Mouse (Mus musculus) embryo, embryonic 11 days (tissue): ENCODE results near the gene Asphd2.
"Not testable (repeated sequence)": the region's sequence is repeated elsewhere in the genome, so short reads cannot be mapped to it uniquely, and the experiment has no call there.

ENCODE experiments used
- DNase-seq: peaks from one replicate; pipeline ENCODE4 v3.0.0-alpha.2; 2015

Gene Asphd2

GRCm38 (mm10) chr5:112394779-112395443, at the start of gene Asphd2:
Gene Asphd2 (minus strand): TSS chr5:112394866.
- peak; percentile 95 for DNase-seq

- no peak for DNase-seq
Measured at GRCm38 (mm10) chr5:112438535-112438934, 43.9 kb upstream of the Asphd2 start.

GRCm38 (mm10) chr5:112433004-112433403, 38.3 kb upstream of the Asphd2 start:
- DNase-seq: peak; percentile 66

- no peak for DNase-seq
Measured at GRCm38 (mm10) chr5:112432033-112432432, 37.4 kb upstream of the Asphd2 start.

GRCm38 (mm10) chr5:112431120-112431775, 36.6 kb upstream of the Asphd2 start:
- no peak for DNase-seq

- peak; percentile 87 for DNase-seq
Measured at GRCm38 (mm10) chr5:112428944-112429343, 34.3 kb upstream of the Asphd2 start.

GRCm38 (mm10) chr5:112427283-112427682, 32.6 kb upstream of the Asphd2 start:
- peak; percentile 73 for DNase-seq

- no peak for DNase-seq
Measured at GRCm38 (mm10) chr5:112426635-112427034, 32.0 kb upstream of the Asphd2 start.

- peak; percentile 73 for DNase-seq
Measured at GRCm38 (mm10) chr5:112419535-112419934, 24.9 kb upstream of the Asphd2 start.

GRCm38 (mm10) chr5:112418023-112418422, 23.4 kb upstream of the Asphd2 start:
- no peak for DNase-seq

GRCm38 (mm10) chr5:112416673-112417072, 22.0 kb upstream of the Asphd2 start:
- DNase-seq: peak; percentile 34

GRCm38 (mm10) chr5:112412781-112413180, 18.1 kb upstream of the Asphd2 start:
- not testable (repeated sequence) for DNase-seq

GRCm38 (mm10) chr5:112411514-112412335, 17.1 kb upstream of the Asphd2 start:
- peak; percentile 74 for DNase-seq

GRCm38 (mm10) chr5:112411072-112411471, 16.4 kb upstream of the Asphd2 start:
- DNase-seq: no peak

GRCm38 (mm10) chr5:112409274-112409673, 14.6 kb upstream of the Asphd2 start:
- no peak for DNase-seq

GRCm38 (mm10) chr5:112406017-112406416, 11.4 kb upstream of the Asphd2 start:
- no peak for DNase-seq

GRCm38 (mm10) chr5:112402437-112402836, 7.8 kb upstream of the Asphd2 start:
- no peak for DNase-seq

GRCm38 (mm10) chr5:112399284-112399683, 4.6 kb upstream of the Asphd2 start:
- DNase-seq: no peak

- DNase-seq: peak; percentile 22
Measured at GRCm38 (mm10) chr5:112396066-112396465, 1.4 kb upstream of the Asphd2 start.

- DNase-seq: no peak
Measured at GRCm38 (mm10) chr5:112394415-112394763, 277 bp downstream of the Asphd2 start.

- DNase-seq: peak; percentile 28
Measured at GRCm38 (mm10) chr5:112393741-112394414, 788 bp downstream of the Asphd2 start.

GRCm38 (mm10) chr5:112391676-112392323, 2.9 kb downstream of the Asphd2 start:
- DNase-seq: no peak

GRCm38 (mm10) chr5:112391002-112391401, 3.7 kb downstream of the Asphd2 start:
- DNase-seq: no peak
